Mouse (Mus musculus): ENCODE measurements around the gene Mlst8. TPM values are rescaled to one million over a fixed set of nuclear protein-coding genes. Genes with fewer than 3 reads are reported as not detected.

The Mlst8 gene
- polyA plus RNA-seq, 1 experiment from 2014 or later, result 13.4 TPM

DNA sequence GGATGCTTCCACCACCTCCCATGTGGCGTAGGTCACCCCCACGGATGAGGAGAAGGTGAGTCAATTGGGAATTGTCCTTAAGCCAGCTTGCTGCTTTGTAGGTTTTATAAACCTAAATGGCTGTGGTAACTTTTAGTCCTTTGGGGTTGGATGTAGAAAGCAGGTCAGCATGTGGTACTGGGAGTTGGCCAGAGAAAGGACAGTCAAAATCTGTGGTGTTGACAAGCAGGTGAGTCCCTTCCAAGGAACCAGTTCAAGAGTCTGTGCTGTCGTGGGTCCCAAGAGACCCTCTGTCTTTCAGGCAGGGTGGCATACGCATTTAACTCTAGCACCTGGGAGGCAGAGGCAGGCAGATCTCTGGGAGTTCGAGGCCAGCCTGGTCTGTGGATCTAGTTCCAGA, 54.4 kb downstream of the Mlst8 start:
- 90% methylated on average over 5 of the region's 5 CpGs for WGBS
- ATAC-seq (ENCODE audit: low FRiP score, low TSS enrichment), result no peak

More for the DNA sequence above, 54.4 kb downstream of the Mlst8 start:
- Histone ChIP-seq H3K27me3 (ENCODE audit: control insufficient read depth, insufficient read depth, low read length) (no peaks in the 10 kb centered on the region), H3K27ac (replicated peaks) (no peak overlapping the region), H3K4me2 (replicated peaks; ENCODE audit: low read depth) (no peak overlapping the region), H3K9me3 (ENCODE audit: control insufficient read depth, low read length) (no peaks in the 10 kb centered on the region), H3K9ac (ENCODE audit: low read length) (no peak overlapping the region), H3K4me3 (ENCODE audit: low read depth, low read length) (no peak overlapping the region), H3K4me1 (replicated peaks; ENCODE audit: control insufficient read depth, insufficient read depth) (no peaks in the 10 kb centered on the region; the same call in 1 of the 2 replicates), H3K36me3 (ENCODE audit: control insufficient read depth, insufficient read depth, low read length) (peaks cover 30% of the 10 kb centered on the region)
- TF ChIP-seq EP300 (optimal IDR thresholded peaks at IDR 0.05), result no peak
- TF ChIP-seq CTCF (IDR thresholded peaks at IDR 0.05; ENCODE audit: low read depth), result no peak
- no peak for DNase-seq (ENCODE audit: low spot score)

Other genes starting within 250 kb of the Mlst8 start
- 8.7 and 11.8 TPM in 2 replicates for gene Ccnf, start 227.6 kb downstream of the Mlst8 start, polyA plus RNA-seq (2015; fragmentation: Nextera tagmentation; extraction: Ambion mirVana)
- 0.15 TPM in 1 of 2 replicates, not detected in the other for gene Abca17, start 128.0 kb downstream of the Mlst8 start, polyA plus RNA-seq (2015; fragmentation: Nextera tagmentation; extraction: Ambion mirVana)
- 9.2 and 10.9 TPM in 2 replicates for gene Abca3, start 127.1 kb downstream of the Mlst8 start, polyA plus RNA-seq (2015; fragmentation: Nextera tagmentation; extraction: Ambion mirVana)
- 106 and 113 TPM in 2 replicates for gene Rnps1, start 64.5 kb downstream of the Mlst8 start, polyA plus RNA-seq (2015; fragmentation: Nextera tagmentation; extraction: Ambion mirVana)
- 250 and 263 TPM in 2 replicates for gene Eci1, start 52.4 kb downstream of the Mlst8 start, polyA plus RNA-seq (2015; fragmentation: Nextera tagmentation; extraction: Ambion mirVana)
- 88.0 and 98.5 TPM in 2 replicates for gene Dnase1l2, start 36.0 kb downstream of the Mlst8 start, polyA plus RNA-seq (2015; fragmentation: Nextera tagmentation; extraction: Ambion mirVana)
- 12.0 and 12.5 TPM in 2 replicates for gene E4f1, start 8.8 kb downstream of the Mlst8 start, polyA plus RNA-seq (2015; fragmentation: Nextera tagmentation; extraction: Ambion mirVana)
- gene Pgp, start 8.7 kb downstream of the Mlst8 start, polyA plus RNA-seq (2015; fragmentation: Nextera tagmentation; extraction: Ambion mirVana), result 45.4 and 48.9 TPM in 2 replicates
- 0.13 TPM in 1 of 2 replicates, not detected in the other for gene Bricd5, start 5.2 kb downstream of the Mlst8 start, polyA plus RNA-seq (2015; fragmentation: Nextera tagmentation; extraction: Ambion mirVana)
- gene Caskin1, start 9.5 kb upstream of the Mlst8 start, polyA plus RNA-seq (2015; fragmentation: Nextera tagmentation; extraction: Ambion mirVana), result 0.84 and 1.3 TPM in 2 replicates
- gene Traf7, start 48.9 kb upstream of the Mlst8 start, polyA plus RNA-seq (2015; fragmentation: Nextera tagmentation; extraction: Ambion mirVana), result 41.8 and 42.6 TPM in 2 replicates
- gene Rab26, start 55.1 kb upstream of the Mlst8 start, polyA plus RNA-seq (2015; fragmentation: Nextera tagmentation; extraction: Ambion mirVana), result 0.82 and 0.85 TPM in 2 replicates
- 10.9 and 12.3 TPM in 2 replicates for gene Pkd1, start 70.8 kb upstream of the Mlst8 start, polyA plus RNA-seq (2015; fragmentation: Nextera tagmentation; extraction: Ambion mirVana)
- gene Tsc2, start 153.6 kb upstream of the Mlst8 start, polyA plus RNA-seq (2015; fragmentation: Nextera tagmentation; extraction: Ambion mirVana), result 36.2 and 37.0 TPM in 2 replicates
- gene Nthl1, start 153.6 kb upstream of the Mlst8 start, polyA plus RNA-seq (2015; fragmentation: Nextera tagmentation; extraction: Ambion mirVana), result 8.0 and 8.4 TPM in 2 replicates
- 37.9 and 38.0 TPM in 2 replicates for gene Slc9a3r2, start 171.2 kb upstream of the Mlst8 start, polyA plus RNA-seq (2015; fragmentation: Nextera tagmentation; extraction: Ambion mirVana)
- 1.2 and 1.8 TPM in 2 replicates for gene Npw, start 179.4 kb upstream of the Mlst8 start, polyA plus RNA-seq (2015; fragmentation: Nextera tagmentation; extraction: Ambion mirVana)
- gene Zfp598, start 190.6 kb upstream of the Mlst8 start, polyA plus RNA-seq (2015; fragmentation: Nextera tagmentation; extraction: Ambion mirVana), result 9.7 and 12.4 TPM in 2 replicates
- 5.0 and 5.9 TPM in 2 replicates for gene Syngr3, start 210.9 kb upstream of the Mlst8 start, polyA plus RNA-seq (2015; fragmentation: Nextera tagmentation; extraction: Ambion mirVana)
- gene Gfer, start 217.1 kb upstream of the Mlst8 start, polyA plus RNA-seq (2015; fragmentation: Nextera tagmentation; extraction: Ambion mirVana), result 27.2 and 27.7 TPM in 2 replicates
- 3.3 and 3.7 TPM in 2 replicates for gene Noxo1, start 217.2 kb upstream of the Mlst8 start, polyA plus RNA-seq (2015; fragmentation: Nextera tagmentation; extraction: Ambion mirVana)
- gene Tbl3, start 228.6 kb upstream of the Mlst8 start, polyA plus RNA-seq (2015; fragmentation: Nextera tagmentation; extraction: Ambion mirVana), result 33.7 and 36.3 TPM in 2 replicates
- 0.10 TPM in 1 of 2 replicates, not detected in the other for gene Rnf151, start 239.0 kb upstream of the Mlst8 start, polyA plus RNA-seq (2015; fragmentation: Nextera tagmentation; extraction: Ambion mirVana)
- 1,081 and 1,135 TPM in 2 replicates for gene Rps2, start 239.0 kb upstream of the Mlst8 start, polyA plus RNA-seq (2015; fragmentation: Nextera tagmentation; extraction: Ambion mirVana)
- 256 and 269 TPM in 2 replicates for gene Ndufb10, start 245.4 kb upstream of the Mlst8 start, polyA plus RNA-seq (2015; fragmentation: Nextera tagmentation; extraction: Ambion mirVana)
- 0.23 and 0.28 TPM in 2 replicates for gene Rpl3l, start 248.7 kb upstream of the Mlst8 start, polyA plus RNA-seq (2015; fragmentation: Nextera tagmentation; extraction: Ambion mirVana)